Mouse (Mus musculus) cerebellum, adult (tissue): Measurements from ENCODE around the gene Nt5e.
"Not testable (repeated sequence)": the region's sequence is repeated elsewhere in the genome, so short reads cannot be mapped to it uniquely, and the experiment has no call there.

Experiments
- ATAC-seq: cut with Nextera tagmentation; 2 replicates; pipeline ENCODE4 v1.9.2; 2017; ENCODE audit warnings: mild to moderate bottlenecking, moderate library complexity, mixed read lengths; ENCODE audit not compliant: insufficient number of reproducible peaks, low FRiP score, low TSS enrichment

Gene Nt5e

DNA sequence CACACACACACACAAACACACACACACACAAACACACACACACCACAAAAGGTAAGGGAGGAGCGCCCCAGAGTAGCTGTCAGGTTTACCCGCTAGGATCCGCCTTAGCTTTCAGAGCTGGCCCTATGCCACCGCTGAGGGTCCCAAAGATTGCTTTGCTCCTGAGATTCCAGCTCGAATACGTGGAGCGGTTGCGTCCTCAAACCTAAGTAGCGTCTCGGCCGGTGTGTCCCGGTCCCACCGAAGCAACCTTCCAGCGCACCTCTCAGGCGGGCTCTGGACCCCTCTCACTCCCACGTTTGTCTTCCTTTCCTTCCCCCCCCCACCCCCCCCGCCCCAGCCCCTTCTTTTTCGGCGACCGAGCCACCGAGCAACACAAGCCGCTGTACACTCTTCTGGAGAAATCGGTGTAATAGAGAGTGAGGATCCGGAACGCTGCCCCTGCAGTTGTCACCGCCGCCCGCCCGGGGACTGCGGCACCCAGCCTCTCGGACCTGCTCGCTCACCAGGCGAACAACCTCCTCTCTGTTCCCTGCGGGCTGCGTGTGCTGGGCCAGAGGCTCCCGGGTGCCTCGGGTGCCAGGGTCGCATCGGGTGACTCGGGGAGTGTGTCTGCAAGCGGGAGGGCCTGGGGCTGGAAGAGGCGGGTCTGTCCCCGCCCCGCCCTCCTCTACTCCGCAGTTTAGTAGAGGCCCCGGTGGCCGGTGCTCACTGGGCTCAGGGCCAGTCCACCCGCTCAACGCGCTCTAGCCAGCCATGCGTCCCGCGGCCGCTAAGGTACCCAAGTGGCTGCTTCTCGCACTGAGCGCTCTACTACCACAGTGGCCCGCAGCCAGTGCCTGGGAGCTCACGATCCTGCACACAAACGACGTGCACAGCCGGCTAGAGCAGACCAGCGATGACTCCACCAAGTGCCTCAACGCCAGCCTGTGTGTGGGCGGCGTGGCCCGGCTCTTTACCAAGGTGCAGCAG, at the start of gene Nt5e:
Gene Nt5e, plus strand, starts transcription at position 268 of the 972 bp plus-strand sequence.
- ATAC-seq: peak; percentile 90

DNA sequence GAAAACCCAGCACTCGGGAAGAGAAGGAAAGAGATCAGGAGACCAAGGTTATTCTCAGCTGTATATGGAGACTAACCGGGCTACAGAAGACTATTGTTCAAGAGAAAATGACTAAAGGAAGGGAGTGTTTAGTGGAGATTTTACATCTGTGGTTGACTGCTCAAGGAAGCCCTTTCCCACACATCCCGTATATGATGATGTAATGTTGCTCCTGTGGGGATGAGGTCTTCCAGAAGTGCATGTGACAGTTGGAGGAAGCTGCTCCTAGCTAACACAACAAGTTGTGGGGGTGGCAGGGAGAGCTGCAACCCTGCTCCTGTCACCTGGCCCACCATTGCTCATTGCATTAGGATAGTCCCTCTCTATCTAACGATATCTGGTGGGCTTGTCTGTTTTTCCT, 49.4 kb upstream of the Nt5e start:
- no peak for ATAC-seq

- ATAC-seq: no peak
Observed at GRCm38 (mm10) chr9:88279728-88280127, 47.3 kb upstream of the Nt5e start.

DNA sequence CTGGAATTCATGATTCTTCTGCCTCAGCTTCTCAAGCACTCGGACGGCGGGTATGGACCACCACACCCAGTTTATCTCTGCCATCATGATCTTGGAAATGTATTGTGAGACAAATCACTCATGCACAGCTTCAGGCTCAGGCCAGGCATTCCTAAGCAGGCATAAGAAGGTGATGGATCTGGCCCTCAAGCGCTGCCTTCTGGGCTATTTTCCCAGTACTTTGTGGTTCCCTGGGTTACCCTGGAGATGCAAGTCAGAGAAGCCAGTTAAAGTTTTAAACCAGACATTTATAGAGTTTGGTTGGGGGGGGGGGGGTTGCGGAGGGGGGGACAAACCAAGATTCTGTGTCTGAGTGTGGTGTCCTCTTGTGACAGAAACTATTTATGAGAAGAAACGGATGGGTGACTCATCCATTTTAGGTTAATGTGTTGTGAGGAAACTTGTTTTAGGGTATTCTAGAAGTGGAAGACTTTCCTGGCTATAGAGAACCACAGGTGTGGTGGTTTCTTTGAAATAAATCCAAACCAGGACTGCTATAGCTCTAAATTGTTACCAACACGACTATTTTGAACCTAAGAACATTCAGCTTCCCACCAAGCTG, 37.3 kb upstream of the Nt5e start:
- no peak for ATAC-seq

DNA sequence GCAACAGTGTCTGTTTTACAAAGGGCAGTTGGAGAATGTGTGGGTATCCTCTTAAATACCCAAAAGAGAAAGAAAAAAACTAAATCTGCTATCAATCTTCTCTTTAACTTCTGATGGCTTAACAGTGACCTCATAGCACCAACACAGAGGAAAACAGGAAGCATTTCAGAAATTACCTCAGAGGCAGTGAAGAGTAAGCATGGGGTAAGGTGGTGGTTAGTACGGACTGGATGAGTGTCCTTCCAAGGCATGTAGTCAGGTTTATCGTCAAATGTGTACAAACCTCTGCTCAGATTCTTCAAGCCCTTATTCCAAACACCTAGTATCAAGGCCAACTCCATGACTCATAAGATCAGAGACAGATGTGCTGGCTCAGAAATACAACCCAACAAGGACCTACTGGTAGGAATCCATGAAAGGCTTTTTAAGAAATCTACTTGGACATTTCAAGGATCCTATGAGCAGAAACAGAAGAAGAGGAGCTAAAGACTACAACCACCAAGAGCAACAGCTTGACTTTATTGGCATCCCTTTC, 34.1 kb upstream of the Nt5e start:
- ATAC-seq: no peak

- ATAC-seq: no peak
Observed at GRCm38 (mm10) chr9:88295798-88296197, 31.2 kb upstream of the Nt5e start.

- no peak for ATAC-seq
Observed at GRCm38 (mm10) chr9:88296321-88296720, 30.7 kb upstream of the Nt5e start.

GRCm38 (mm10) chr9:88297244-88297643, 29.8 kb upstream of the Nt5e start:
- not testable (repeated sequence) for ATAC-seq

GRCm38 (mm10) chr9:88297871-88298658, 28.9 kb upstream of the Nt5e start:
- ATAC-seq: no peak

- no peak for ATAC-seq
Observed at GRCm38 (mm10) chr9:88307019-88307618, 19.9 kb upstream of the Nt5e start.

GRCm38 (mm10) chr9:88309127-88309526, 17.9 kb upstream of the Nt5e start:
- no peak for ATAC-seq

DNA sequence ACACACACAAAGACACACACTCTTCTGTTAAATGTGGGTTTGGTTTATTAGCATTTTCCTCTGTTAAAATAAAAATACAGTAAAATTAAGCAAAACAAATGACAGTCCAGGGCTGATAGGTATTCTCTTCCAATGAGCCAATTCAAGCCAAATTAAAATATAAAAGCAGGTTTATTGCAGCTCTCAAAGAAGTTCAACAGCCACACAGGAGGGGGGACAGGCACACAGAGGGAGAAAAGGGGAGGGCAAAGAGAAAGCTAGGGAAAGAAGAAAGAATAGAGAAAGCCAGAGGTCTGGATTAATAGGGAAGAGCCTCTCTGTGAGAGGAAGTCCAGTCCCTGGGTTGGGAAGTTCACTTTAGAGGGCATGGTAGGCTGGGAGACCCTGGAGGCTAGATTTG, 7.8 kb upstream of the Nt5e start:
- ATAC-seq: no peak

DNA sequence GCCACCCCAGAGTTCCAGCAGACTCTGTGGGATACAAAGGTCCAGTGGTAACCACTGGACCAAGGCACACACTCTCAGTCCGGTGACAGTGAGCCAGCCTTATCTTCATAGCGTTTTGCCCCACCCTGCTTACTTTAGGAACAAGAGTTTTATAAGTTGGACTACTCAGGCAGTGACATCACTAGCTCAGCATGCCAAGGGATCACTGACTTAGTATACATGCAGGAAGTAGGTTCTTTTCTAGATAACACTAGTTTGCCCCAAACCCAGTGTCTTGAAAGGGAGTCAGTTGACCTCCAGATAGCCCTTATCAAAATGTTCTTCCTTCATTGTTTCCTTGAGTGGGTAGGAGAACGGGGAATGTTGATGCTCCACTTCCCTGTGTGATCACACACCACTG, 2.4 kb upstream of the Nt5e start:
- no peak for ATAC-seq

- ATAC-seq: no peak
Observed at GRCm38 (mm10) chr9:88328666-88329065, 1.7 kb downstream of the Nt5e start.

DNA sequence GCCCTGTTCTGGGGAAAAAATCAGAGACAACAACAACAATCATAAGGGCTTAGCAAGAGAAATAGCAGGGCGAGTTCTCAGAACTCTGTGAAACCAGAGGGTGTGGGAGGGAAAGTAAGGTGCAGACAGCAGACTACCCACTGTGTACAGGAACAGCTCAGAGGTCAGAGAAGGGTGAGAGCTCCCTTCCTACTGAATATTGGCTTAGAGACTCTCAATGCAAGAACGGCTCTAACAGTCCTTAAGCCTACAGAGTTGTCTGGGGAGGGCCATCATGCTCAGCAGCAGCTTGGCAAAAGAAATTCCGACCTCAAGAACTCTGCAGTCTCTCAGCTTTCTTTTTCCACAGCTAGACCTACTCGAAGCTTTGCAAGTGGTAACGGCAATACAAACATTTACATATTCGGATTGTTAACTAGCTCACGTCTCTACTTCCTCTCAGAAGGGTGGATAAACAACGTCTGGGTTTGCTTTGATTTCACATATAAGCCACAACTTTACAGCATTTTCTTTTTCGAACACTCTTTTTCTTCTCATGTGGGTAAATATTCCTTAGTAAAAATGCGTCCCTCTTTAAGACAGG, 2.3 kb downstream of the Nt5e start:
- no peak for ATAC-seq

- no peak for ATAC-seq
Observed at GRCm38 (mm10) chr9:88330316-88330715, 3.3 kb downstream of the Nt5e start.

GRCm38 (mm10) chr9:88332447-88332846, 5.5 kb downstream of the Nt5e start:
- ATAC-seq: no peak

GRCm38 (mm10) chr9:88335839-88336238, 8.8 kb downstream of the Nt5e start:
- ATAC-seq: no peak

DNA sequence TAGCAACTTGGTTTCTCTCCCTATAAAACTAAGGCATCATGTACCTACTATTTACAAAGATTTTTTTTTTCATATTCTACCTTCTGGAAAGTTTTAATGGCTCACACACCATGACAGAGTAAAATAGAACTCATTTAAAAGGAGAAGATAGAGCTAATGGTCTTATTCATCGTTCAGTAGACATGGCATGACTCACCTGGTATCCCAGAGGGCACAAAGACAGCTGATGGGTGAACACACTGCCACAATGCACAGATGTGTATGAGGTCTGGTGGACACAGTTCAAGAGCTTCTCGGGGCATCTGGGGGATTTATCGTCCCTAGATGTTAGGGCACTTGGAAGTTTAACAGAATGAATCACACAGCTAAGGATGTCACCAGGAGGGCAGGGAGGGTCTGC, 13.8 kb downstream of the Nt5e start:
- no peak for ATAC-seq

- no peak for ATAC-seq
Observed at GRCm38 (mm10) chr9:88342241-88342640, 15.2 kb downstream of the Nt5e start.
